Mouse (Mus musculus) frontal cortex, postnatal 36 days (tissue): ENCODE measurements around the gene Tulp4.

Experiments
- DNase-seq, 2 experiments: peaks; one replicate each; pipeline ENCODE4 v3.0.0; 2022; ENCODE audit warnings: low spot score in 2 of 2

Gene Tulp4

DNA sequence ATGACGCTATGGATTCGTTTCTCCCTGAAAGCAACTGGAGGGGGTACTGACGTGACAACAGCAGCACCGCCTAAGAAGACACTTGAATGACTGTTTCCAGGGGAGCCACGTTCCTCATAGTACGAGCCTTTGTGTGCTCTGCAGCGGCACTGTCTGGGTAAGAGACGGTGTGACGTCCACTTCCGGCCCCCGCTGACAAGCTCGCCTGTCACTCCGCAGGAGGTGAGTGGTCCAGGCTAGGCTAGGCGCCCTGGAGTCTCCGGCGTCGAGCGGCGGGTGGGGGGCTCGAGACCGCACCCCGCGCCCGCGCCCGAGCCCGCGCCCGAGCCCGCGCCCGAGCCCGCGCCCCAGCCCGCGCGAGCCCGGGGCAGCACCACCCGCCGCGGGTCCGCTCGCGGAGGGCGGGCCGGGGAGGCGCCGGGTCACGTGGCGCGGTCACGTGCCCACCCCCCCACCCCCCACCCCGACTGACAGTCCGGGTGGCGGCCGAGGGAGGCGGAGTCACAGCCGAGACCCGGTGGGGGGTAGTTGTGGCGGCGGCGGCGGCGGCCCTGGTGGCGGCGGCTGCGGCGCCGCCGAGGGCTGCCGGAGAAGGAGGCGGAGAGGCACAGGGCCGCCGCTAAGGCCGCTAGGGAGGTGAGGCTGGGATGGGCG lies at the start of gene Tulp4:
Tulp4 (plus strand) TSS at position 77 of the 654 bp plus-strand sequence.
- peak; percentile 78 to 86 for DNase-seq

DNA sequence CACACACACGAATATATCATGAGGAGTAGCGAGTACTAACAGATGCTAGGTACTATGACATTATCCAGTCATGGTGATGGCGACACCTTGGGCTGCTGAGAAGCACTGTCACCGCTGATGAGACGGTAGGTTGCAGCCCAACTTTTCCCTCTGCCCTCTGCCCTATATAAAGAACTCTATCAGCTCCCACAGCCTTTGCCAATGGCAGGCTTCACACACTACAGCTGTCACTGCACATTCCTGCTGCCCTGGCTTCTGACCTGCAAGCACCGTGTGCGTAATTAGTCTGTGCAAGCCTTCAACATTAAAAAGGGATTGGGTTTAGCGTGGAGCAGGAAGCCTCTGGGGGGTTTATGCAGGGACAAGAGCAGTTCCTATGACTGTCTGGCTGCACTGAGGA lies 43.4 kb upstream of the Tulp4 start:
- no peak for DNase-seq

DNA sequence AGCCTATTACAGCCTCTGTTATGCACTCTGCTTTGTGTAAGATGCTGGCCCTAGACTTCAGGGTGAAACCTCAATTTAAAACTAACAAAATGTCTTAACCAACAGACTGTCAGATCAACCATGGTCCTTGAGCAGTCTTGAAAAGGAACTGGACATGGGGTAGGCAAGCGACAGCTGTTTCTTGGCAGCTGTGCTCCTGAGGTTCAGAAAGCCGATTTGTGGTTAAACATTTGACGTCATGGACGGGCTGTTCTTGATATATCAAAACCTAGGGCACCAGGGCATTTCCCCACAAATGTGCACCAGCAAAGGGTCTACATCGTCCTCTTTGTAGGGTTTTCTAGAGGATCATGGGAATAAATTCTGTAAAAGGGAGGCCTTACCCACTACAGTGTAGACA lies 42.7 kb upstream of the Tulp4 start:
- no peak for DNase-seq

DNA sequence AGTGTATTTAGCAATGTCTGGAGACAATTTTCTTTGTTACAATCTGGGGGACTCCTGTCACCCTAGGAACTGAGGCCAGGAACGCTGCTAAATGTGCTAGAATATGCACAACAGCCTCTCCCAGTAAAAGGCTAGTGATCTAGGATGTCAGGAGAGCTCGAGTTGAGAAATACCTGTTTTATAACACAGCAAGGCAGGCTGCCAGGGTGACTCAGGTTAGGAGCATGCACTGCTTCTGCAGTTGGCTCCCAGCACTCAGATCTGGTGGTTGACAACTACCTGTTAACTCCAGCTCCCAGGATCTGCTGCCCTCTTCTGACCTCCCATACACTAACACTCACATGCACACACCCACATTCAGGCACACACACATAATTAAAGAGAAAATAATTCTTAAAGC lies 40.2 kb upstream of the Tulp4 start:
- no peak for DNase-seq

DNA sequence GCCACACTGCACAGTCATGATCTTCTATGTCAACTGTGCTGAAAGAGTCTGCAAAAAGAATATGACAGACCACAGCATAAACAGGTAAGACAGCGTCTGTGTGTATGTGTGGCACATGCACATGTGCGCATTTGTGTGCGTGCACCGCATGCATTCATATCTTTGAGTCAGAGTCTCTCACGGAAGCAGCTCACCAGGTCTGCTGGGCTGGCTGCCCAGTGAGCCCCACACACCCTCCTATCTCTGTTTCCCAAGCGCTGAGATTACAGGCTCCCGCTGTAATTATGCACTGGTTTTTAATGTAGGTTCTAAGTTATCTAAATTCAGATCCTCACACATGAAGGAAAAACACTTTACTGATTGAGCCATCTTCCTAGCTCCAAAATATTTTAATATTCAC lies 38.6 kb upstream of the Tulp4 start:
- DNase-seq, result no peak

DNA sequence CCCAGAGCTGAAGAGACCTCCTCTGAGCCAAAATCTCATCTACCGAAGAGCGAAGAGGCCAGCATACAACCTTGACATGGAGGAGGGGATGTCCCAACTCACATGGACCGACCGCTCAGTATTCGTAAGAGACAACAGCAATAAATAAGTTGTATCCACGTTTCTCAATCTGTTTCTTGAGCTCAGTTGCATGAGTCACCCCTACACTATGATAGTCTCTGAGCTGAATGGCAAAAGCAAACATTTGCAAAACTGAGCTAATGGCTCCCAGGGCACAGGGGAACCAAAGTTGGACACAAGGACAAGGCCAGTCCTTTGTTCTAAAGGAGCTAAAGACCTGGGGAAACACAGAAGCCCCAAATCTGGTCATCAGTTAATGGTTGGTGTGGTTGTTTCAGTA lies 36.4 kb upstream of the Tulp4 start:
- DNase-seq, result no peak

DNA sequence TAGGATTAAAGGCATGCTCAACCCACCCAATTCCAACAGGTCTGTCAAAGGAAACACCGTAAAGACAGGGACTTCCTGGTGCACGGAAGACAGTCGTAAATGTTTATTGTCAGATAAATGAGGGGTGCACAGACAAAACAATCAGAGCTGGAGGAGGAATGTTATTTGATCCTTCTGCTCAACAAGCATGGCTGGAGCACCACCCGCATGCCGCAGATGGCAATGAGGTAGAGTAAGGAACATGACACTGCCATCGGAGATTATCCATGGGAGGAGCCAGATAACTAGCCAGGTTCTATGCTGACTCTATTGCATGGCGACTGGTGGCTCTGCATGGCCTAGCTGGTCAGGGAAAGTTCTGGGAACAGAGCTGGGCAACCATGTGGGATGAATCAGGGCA lies 32.8 kb upstream of the Tulp4 start:
- no peak for DNase-seq

DNA sequence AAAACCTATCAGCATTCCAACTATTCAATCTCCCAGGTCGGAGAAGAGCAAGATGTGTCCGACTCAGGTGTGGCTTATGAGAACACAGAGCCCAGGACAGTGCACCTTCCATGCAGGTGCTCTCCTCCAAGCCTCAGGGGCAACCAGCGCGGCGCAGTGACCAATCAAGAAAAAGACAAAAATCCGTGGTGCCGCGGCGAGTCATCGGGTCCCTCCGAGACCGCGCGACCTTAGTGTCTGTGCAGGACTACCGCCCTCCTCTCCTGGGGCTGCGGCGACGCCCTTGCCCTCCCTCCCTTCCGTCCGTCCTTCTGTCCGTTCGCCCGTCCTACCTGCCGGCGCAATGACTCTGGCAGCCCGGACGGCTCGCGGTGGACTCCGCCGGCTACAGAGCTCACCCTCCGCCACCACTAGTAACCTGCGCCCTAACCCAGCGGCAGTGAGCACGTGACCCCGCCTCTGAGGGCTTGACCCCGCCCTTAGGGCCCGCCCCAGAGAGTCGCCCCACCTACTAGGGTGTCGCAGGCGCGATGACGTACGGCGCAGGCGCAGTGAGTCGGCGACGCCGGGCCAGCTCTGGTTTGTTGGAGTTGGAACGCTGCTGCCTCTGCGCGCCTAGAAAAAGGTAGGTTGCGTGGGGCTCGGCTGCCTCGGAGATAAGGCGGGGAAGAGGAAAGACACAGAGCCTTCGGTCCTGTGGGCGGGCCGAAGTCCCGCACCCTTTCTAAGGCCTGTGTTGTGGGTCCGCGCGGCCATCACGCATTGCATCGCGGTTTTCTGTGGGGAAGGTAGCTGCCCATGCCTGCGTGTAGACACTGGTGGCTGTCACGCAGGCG lies 26.7 kb upstream of the Tulp4 start, which contains the start of the genes Serac1 and Gtf2h5:
Serac1 (minus strand) TSS at position 455 of the 836 bp plus-strand sequence.
Gtf2h5 (plus strand) TSS at position 500 of the 836 bp plus-strand sequence.
- peak; percentile 98 to 99 for DNase-seq

DNA sequence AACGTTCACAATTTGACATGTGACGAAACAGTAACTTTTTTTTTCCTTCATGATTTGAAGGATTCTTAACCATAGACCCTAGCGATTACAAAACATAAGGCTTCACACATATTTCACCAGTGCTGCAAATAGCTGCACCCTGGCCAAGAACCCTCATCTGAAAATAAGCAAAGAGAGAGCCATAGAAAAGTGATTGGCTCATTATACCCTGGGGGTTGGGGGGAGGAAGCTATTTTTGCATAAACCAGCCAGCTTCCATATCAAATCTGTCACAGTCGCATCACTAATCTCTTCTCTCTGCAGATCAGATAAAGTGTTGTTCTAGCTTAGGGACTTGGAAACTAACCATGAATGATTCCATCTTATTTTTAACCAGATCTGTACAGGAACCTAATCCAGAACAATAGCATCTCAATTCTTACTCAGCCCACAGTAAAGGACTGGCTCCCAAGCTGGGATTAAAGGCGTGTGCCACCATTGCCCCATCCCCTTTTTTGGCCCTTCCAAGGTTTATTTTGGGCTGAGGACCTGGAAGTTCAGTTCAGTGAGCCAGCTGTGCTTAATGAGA lies 22.8 kb upstream of the Tulp4 start:
- DNase-seq, result no peak

DNA sequence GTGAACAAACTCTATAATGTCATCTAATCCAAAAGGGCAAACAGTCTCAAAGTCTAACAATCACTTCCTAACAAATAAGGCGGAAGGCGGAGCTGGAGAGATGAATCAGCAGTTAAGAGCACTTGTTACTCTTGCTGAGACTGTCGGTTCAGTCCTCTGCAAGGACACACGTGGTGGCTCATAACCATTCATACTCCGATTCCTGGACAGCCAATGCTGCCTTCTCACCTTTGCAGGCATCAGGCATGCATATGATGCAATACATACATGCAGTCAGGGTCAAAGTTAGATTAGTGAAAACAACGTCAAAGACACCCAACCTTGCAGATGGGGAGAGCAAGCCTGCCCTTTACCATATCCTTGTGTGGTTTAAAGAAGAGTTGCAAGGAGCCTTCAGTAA lies 14.6 kb upstream of the Tulp4 start:
- DNase-seq, result no peak

DNA sequence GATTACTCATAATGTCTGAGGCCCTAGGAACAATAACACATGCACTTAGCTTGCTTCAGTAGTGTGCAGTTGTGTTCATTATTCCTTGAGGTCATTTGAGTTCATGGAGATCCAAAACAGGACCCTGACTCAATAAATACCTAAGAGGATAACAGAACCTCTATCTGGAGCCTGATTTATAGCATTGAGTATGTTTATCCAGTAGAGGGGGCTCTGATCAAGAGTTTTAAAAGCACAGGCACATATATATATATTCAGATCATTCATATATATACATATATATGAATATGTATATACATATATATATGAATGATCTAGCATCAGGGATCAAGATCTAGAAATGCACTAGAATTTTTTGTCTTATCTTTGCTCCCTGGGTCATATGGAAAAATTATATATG lies 10.7 kb upstream of the Tulp4 start:
- DNase-seq, result no peak

DNA sequence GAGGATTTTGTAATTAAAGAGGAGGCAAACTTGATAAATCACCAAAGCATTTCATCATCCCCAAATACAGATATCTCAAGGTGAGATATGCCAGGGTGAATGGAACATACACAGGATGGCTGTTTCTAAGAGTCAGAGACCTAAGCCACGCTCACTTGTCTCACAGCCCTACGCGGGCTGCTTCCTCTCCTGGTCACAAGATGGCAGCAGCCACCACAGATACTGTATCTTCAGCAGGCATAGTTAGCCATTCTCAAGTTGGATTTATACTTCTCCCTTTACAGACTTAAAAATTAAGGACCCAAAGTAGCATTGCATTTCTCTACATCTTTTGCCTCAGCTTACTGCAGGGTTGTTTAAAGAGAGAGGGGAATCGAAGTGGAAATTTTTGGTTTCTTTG lies 8.4 kb upstream of the Tulp4 start:
- peak; percentile 43 to 65 for DNase-seq

DNA sequence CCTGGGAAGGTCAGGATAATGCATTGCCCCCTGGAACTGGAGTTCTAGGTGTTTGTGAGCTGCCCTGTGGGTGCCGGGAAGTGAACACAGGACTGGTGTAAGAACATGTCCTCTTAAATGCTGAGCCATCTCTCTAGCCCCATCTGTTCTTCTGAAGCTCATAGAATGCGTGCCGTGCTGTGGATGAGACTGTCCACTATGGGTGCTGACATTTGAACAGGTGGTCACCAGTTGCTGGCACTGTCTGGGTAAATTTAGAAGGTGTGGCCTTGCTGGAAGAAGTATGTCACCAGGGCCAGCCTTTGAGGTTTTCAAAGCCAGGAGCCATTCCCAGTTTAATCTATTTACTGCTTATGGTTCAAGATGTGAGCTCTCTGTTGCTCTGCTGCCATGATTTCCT lies 4.0 kb upstream of the Tulp4 start:
- no peak for DNase-seq

DNA sequence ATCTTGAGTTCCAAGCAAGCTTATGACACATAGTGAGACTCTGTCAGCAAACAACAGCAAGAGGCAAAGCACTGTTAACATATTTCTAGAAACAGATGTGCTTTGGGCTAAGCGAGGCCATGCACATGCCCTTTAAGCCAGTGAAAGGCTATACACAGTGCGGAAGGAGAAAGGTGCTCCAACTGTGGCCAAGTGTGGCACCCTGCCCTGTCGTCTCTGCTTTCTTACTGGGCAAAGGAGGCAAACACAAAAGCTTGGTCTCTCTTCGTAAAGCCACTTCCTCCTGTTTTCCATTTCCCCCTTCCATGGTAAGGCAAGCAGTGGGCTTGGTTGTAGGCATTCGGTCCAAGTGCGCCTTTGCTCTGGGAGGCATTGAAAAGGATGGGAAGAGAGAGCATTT lies 2.7 kb upstream of the Tulp4 start:
- DNase-seq, result no peak

DNA sequence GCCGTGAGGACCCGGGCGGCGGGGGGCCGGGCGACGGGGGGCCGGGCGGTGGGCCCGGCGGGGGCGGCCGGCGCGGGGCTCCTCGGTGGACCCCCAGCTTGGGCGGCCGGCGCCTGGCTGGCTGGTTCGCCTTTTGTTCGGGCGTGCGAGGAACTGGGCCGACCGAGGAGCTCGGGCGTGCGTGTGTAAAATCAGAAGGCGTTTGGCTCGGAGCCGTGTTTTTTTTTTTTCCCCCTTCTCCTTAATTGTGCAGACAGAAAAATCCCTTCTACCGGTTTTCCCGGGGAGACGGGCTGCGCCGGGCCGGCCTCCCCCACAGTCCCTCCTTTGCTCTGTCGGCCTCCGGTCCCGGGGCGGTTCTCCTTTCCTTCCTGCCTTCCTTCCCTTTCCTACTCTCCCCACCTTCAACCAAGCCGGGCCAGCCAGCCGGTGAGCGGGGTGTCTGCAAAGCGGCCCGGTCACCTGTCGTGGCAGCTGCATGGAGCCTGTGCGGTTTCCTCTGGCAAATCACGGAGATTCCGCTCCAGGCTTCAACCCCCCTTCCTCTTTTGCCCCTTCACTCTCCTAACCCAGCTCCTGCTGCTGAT lies 871 bp downstream of the Tulp4 start:
- DNase-seq, result peak; percentile 41 to 58

DNA sequence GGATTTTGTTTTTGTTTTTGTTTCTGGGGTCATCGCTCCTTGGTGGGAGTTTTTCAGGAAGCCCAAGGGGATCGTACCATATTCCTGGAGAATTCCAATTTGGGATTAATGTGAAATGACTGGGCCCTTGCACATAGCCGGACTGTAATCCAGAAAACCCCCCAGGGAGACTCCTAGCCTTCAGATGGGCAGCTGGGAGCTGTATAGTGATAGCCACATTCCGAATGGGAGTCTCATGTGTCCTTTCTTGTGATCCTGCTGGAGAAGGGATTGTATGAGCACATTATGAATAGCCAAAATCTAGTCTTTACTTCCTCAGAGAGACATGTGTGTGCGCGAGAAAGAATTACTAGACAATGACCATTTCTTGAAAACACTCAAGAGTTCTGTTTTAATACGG lies 1.9 kb downstream of the Tulp4 start:
- no peak for DNase-seq

DNA sequence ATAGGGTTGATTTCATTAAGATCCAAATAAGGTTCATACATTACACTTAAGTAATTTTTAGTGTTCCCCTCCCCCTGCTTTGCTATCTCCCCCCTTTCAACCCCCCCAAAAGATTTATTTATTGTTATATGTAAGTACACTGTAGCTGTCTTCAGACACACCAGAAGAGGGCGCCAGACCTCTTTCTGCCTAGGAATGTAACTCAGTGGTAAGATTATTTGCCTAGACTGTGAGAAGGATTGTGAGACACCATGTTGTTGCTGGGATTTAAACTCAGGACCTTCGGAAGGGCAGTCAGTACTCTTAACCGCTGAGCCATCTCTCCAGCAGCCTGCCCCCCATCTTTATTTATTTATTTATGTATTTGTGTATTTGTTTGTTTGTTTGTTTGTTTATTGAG lies 4.7 kb downstream of the Tulp4 start:
- DNase-seq, result peak in 1 of 2 experiments; percentile 31

DNA sequence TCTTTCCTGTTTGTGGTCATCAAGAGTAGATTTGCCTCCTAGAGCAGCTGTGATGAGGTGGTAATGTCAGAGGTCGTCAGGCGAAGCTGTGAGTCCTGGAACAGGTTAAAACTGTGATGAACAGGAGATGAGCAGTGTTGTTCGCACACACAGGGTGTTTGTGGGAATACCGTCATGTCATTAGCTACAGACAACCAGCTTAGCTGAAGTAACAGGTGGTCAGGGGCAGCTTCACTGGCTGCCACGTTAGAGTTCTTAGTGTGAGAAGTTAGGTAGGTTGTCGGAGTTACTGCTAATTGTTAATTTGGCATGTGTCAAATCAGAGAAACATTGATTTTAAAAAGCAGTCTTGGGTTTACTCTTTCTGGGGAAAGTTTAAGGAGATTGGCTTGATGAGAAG lies 7.4 kb downstream of the Tulp4 start:
- DNase-seq, result no peak

DNA sequence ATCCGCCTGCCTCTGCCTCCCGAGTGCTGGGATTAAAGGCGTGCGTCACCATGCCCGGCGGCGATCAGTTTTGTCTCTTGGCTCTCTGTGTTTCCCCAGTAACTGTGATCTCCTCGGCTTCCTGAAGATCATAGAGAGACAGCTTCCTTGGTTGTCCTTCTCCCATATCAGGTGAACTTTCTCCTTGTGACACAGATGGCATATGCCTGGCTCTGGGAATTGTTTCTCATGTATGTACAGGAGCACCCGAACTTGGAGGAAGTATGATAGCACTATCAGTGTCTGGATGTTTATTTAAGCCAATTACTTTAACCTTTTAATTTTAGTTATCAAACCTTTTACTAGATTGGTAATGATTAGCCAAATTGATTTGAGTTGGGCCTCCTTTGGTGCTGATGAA lies 8.8 kb downstream of the Tulp4 start:
- no peak for DNase-seq

DNA sequence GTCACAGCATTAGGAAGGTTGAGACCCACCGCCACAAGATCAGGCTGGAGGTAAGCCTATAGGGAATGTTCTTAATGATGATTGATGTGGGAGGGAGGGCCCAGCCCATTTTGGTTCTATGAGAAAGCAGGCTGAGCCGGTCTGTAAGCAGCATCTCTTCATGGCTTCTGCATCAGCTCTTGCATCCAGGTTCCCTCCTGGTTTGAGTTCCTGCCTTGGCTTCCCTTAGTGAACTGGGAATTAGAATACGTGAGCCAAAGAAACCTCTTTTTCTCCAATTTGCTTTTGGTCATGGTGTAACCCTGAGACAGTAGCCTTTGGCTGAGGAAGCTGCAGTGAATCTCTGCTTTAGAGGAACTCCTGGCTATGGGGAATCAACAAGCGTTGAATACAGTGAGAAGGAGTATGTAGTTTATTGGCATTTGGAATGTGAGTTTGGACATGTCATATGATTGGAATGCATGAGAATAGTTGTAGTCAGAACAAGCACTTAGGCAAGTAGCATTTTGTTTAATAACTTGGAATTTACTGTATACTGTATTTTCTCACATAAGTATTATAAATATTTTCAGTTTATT lies 11.0 kb downstream of the Tulp4 start:
- DNase-seq, result no peak

DNA sequence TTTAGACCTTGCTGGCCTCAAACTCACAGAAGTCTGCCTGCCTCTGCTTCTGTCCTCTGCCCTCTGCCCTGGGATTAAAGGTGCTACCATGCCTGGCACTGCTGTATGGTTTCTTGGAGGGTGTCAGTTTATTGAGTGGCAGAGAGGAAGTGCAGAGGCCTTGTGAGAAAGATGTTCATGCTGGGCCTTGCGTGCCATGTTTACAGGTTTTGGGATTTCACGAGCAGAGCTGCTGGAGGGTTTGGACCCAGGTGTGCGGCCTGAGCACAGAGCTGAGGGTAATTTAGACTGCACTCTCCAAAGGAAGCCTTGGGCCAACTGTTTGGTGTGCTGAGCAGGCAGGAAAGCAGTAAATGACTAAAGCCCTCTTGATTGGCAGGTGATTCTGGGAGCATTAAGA lies 11.7 kb downstream of the Tulp4 start:
- no peak for DNase-seq

DNA sequence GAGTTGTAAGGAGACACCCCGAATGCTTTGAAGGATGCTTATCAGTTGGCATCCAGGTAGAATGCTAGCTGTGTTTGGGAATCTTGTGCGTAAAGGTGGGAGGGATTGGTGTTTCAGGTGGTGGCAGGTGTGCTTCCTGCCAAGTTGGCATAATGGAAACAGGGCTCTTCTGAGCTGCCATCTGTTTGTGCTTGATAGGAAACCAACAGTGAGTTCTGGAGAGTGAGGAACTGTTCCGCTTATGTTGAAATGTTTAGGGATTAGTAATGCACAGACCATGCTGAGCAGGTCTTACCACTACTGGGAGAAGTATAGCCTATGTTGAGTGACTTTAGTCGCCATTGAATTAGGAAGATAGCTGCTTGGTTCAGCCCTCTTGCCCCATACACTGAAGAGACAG lies 12.6 kb downstream of the Tulp4 start:
- no peak for DNase-seq
